Mouse (Mus musculus) C2C12 (cell line): ENCODE data around the gene Tle4. TPM values are rescaled to one million over a fixed set of nuclear protein-coding genes. Genes with fewer than 3 reads are reported as not detected.
"Not testable (repeated sequence)": the region's sequence is repeated elsewhere in the genome, so short reads cannot be mapped to it uniquely, and the experiment has no call there.

Experiments used
- H3K27me3 ChIP-seq: one replicate; pipeline ENCODE4 v1.6.1; 2011; ENCODE audit not compliant: control insufficient read depth, insufficient read depth, insufficient read length
- H3K36me3 ChIP-seq: one replicate; pipeline ENCODE4 v1.6.1; 2011; ENCODE audit not compliant: control insufficient read depth, insufficient read depth
- H3K4me3 ChIP-seq: one replicate; pipeline ENCODE4 v1.5.1; 2011; ENCODE audit warnings: mild to moderate bottlenecking, control low read depth; ENCODE audit not compliant: poor library complexity, insufficient read depth, severe bottlenecking
- H3K79me2 ChIP-seq: one replicate; pipeline ENCODE4 v1.6.1; 2011; ENCODE audit not compliant: control insufficient read depth, insufficient read depth
- H3K79me3 ChIP-seq: one replicate; pipeline ENCODE4 v1.6.1; 2011; ENCODE audit warnings: low read depth, control low read depth
- H3ac ChIP-seq: one replicate; pipeline ENCODE3; 2011; ENCODE audit warnings: low read depth; ENCODE audit not compliant: control insufficient read depth, insufficient read length
- CEBPB ChIP-seq: IDR thresholded peaks from one replicate; pipeline ENCODE4 v1.6.1; 2011; ENCODE audit warnings: low read depth, mild to moderate bottlenecking, control low read depth, moderate library complexity
- CTCF ChIP-seq: IDR thresholded peaks from one replicate; pipeline ENCODE4 v1.5.1; 2011; ENCODE audit not compliant: control insufficient read depth, insufficient read depth, insufficient read length
- FOSL1 ChIP-seq: IDR thresholded peaks from one replicate; pipeline ENCODE4 v1.8.0; 2011; ENCODE audit warnings: mild to moderate bottlenecking, low read length; ENCODE audit not compliant: poor library complexity, insufficient read depth, severe bottlenecking
- MAX ChIP-seq: IDR thresholded peaks from one replicate; pipeline ENCODE4 v1.6.1; 2011; ENCODE audit warnings: mild to moderate bottlenecking, control low read depth
- MYOD1 ChIP-seq: IDR thresholded peaks from one replicate; pipeline ENCODE4 v1.6.1; 2011; ENCODE audit warnings: low read depth; ENCODE audit not compliant: control insufficient read depth, insufficient read length
- MYOG ChIP-seq: IDR thresholded peaks from one replicate; pipeline ENCODE4 v1.6.1; 2011; ENCODE audit not compliant: control insufficient read depth, insufficient read length; ENCODE audit errors: extremely low read depth
- USF1 ChIP-seq: IDR thresholded peaks from one replicate; pipeline ENCODE4 v1.6.1; 2011; ENCODE audit warnings: low read depth, mild to moderate bottlenecking, control low read depth, moderate library complexity
- long read RNA-seq, 2 experiments: library from polyadenylated mRNA; unstranded; transcript quantifications; one replicate each; pipeline ENCODE4 v2.0.0; 2019 to 2020
- polyA plus RNA-seq: library from polyadenylated mRNA; unstranded; fragments of >200 nt; fragmentation: generic; extraction: Trizol; gene quantifications from one replicate; pipeline ENCODE4 v1.2.1, GENCODE M21; 2012; ENCODE audit warnings: missing spikeins

Gene Tle4
- polyA plus RNA-seq = 0.95 TPM
- long read RNA-seq, experiment 1 = 0 reads
- long read RNA-seq, experiment 2, partial matches to known transcripts = 1 of 1 reads
- long read RNA-seq, experiment 2, other reads (novel, unspliced or antisense) = 0 of 1 reads

DNA sequence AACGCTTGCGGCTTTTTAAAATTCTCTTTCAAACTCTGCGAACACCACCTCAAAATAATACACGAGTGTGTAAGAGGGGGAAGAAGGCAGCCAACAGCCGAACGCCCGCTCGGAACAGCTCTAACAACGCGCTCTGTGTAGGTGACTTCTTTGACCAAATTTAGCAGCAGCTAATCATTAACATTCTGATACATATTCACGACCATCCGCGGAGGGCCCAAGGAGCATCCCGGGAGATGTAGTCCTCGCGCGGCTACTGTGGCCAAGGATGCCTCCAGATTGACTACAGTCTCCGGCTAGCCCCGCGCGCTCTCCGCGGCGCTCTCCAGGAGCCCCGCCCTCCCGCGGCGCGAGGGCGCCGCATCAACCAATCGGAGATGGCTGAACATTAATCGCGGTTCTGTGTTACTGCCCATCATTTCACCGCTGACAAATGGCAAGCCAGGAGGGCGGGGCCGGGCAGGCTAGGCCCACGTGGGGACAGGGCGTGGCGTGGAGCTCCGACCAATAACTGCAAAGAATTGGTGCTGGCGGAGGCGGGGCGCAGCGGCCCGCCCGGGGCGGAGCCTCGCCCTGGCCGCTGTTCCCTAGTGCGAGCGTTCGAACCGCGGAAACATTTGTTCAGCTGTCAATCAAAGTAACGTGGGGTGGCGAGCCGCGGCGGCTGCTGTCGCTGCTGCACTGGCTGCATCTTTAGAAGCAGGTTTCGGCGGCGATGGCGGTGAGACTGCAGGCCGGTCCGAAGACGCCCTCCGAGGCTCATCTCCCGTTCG is at the start of gene Tle4:
Gene Tle4 (minus strand): TSS at position 135 of the 773 bp plus-strand sequence.
- H3ac ChIP-seq = peak within 1 kb of the TSS; percentile 93
- peak within 1 kb of the TSS; percentile 32 for H3K4me3 ChIP-seq
- no peaks in the 10 kb centered on the region for H3K79me2 ChIP-seq
- TF ChIP-seq FOSL1 (no peak), USF1 (peak; percentile 18), MYOD1 (peak; percentile 62), MAX (no peak), MYOG (no peak)
- H3K27me3 ChIP-seq = no peaks in the 10 kb centered on the region
- H3K36me3 ChIP-seq = no peaks in the 10 kb centered on the region
- no peaks in the 10 kb centered on the region for H3K79me3 ChIP-seq

DNA sequence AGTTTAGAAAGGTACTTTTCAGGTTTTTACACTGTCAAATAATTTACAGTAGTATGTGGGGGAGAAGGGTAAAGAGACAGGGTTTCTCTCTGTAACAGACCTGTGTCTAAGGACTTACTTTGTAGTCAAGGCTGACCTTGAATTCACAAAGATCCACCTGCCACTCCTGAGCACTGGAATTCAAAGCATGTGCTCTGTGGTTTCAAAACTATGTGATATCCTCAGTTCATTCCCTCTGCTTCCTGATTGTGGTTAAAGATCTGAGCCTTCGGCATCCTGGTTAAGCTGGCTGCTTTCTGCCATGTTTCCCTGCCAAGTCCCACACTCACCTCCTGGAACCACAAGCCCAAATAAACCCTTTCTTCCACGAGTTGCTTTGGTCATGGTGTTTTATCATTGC is 47.8 kb upstream of the Tle4 start:
- Histone ChIP-seq H3K79me3 (no peaks in the 10 kb centered on the region), H3K4me3 (no peak overlapping the region), H3K79me2 (no peaks in the 10 kb centered on the region), H3ac (no peak overlapping the region), H3K27me3 (no peaks in the 10 kb centered on the region), H3K36me3 (no peaks in the 10 kb centered on the region)
- TF ChIP-seq FOSL1 = no peak
- no peak for TF ChIP-seq CEBPB
- no peak for TF ChIP-seq USF1
- TF ChIP-seq CTCF = no peak
- TF ChIP-seq MYOG = no peak
- no peak for TF ChIP-seq MAX
- TF ChIP-seq MYOD1 = no peak

DNA sequence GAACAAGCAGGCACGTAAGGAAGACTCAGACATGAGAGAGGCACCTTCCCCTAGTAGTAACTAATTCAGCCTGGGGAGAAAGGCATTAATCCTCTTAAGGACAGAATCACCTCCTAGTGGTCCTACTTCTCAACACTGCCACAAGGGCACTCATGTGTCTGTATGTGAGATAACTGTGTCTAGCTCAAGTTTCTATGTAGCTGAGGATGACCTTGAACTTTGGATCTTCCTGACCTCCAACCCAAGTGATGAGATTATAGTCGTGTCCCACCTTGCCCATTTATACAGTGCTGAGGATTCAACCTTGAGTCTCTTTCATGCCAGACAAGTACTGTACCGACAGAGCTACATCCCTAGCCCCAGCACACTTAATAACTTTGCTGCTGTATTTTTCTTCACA is 46.9 kb upstream of the Tle4 start:
- no peak overlapping the region for H3ac ChIP-seq
- no peaks in the 10 kb centered on the region for H3K79me3 ChIP-seq
- H3K36me3 ChIP-seq = no peaks in the 10 kb centered on the region
- no peaks in the 10 kb centered on the region for H3K27me3 ChIP-seq
- TF ChIP-seq MAX (no peak), MYOG (no peak), USF1 (no peak), MYOD1 (no peak), FOSL1 (no peak), CEBPB (no peak), CTCF (no peak)
- H3K79me2 ChIP-seq = no peaks in the 10 kb centered on the region
- no peak overlapping the region for H3K4me3 ChIP-seq

- not testable (repeated sequence) for H3K27me3 ChIP-seq, H3K79me2 ChIP-seq, H3K4me3 ChIP-seq, H3ac ChIP-seq, H3K79me3 ChIP-seq, H3K36me3 ChIP-seq
These were observed 45.2 kb upstream of the Tle4 start for GRCm38 (mm10) chr19:14643091-14643490.

- Histone ChIP-seq H3K27me3 (no peaks in the 10 kb centered on the region), H3K4me3 (no peak overlapping the region), H3ac (no peak overlapping the region), H3K36me3 (no peaks in the 10 kb centered on the region), H3K79me2 (no peaks in the 10 kb centered on the region), H3K79me3 (no peaks in the 10 kb centered on the region)
- TF ChIP-seq FOSL1 = no peak
- TF ChIP-seq MYOD1 = no peak
- no peak for TF ChIP-seq CEBPB
- TF ChIP-seq MYOG = no peak
- TF ChIP-seq USF1 = no peak
- no peak for TF ChIP-seq MAX
- TF ChIP-seq CTCF = no peak
These were observed 44.8 kb upstream of the Tle4 start for GRCm38 (mm10) chr19:14642663-14643062.

DNA sequence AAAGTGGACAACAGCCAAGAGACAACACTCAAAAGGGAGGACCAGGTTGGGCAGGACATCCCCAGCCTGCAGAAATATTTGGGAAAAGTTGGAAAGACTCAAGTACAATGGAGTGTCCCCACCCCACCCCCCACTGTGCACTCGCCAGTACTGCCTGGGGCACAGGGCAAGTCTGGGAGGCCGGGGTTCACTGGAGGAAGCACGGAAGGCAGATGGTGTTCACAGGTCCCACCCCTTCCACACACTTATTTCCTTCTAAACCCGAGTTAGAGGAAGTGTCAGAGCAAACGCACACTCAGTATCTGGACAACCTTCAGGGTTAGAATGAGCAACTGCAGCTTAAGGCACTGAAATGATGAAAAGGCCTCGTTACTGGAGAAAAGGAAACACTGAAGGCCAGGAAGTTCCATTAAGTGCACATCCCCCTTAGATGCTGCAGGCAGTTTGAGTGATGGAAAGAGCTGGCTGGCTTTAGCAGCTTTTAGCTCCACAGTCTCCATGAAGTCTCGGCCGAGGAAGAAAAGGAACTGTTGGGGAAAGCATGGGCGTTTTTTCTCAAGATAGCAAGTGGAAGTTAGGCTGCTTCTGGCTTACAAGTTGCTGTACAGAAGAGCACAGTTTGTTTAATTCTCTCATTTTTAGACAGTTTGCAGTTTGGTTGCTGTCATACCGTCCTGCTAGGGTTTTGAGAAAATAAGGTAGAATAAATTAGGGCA is 37.5 kb upstream of the Tle4 start:
- no peak overlapping the region for H3ac ChIP-seq
- no peak overlapping the region for H3K4me3 ChIP-seq
- H3K27me3 ChIP-seq = peaks cover 7% of the 10 kb centered on the region
- H3K79me3 ChIP-seq = no peaks in the 10 kb centered on the region
- H3K36me3 ChIP-seq = no peaks in the 10 kb centered on the region
- H3K79me2 ChIP-seq = no peaks in the 10 kb centered on the region
- TF ChIP-seq MAX = no peak
- TF ChIP-seq MYOD1 = no peak
- no peak for TF ChIP-seq MYOG
- no peak for TF ChIP-seq USF1
- TF ChIP-seq CTCF = no peak
- TF ChIP-seq CEBPB = no peak
- TF ChIP-seq FOSL1 = no peak
